Mouse (Mus musculus): ENCODE data around the gene Tgm1. TPM values are rescaled to one million over a fixed set of nuclear protein-coding genes. Genes with fewer than 3 reads are reported as not detected.
A peak's percentile ranks its signal among the peaks of the same experiment; 100 is the strongest.

The Tgm1 gene
- polyA plus RNA-seq, 1 experiment from 2014 or later, result 79.0 TPM

- DNase-seq (ENCODE audit: low spot score), result peak; percentile 98
- WGBS, result under 1% methylated on average over 66 of the region's 66 CpGs
- peak within 1 kb of the TSS; percentile 90 for H3K27ac ChIP-seq (replicated peaks)
Measured at GRCm38 (mm10) chr14:55681160-55682117, 32.3 kb downstream of the Tgm1 start, which contains the start of gene Tinf2. Tinf2 (minus strand) TSS chr14:55681820.

DNA sequence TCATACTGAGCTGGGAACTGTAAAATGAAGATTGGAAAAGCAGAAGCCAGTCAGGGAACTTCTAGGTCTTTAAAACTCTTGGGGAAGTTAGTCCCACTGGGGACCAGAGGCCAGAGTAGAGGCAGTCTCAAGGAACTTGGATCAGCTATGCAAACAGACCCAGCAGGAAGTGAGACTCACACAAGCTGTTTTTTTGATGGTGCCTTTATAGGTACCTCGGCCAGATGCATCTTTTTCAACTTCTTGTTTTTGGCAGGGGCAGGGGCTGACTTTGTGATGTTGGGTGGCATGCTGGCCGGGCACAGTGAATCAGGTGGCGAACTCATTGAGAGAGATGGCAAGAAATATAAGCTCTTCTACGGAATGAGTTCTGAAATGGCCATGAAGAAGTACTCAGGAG is 36.1 kb downstream of the Tgm1 start:
- Histone ChIP-seq H3K4me3 (ENCODE audit: low read depth, low read length) (no peak overlapping the region), H3K36me3 (ENCODE audit: control insufficient read depth, insufficient read depth, low read length) (peaks cover 11% of the 10 kb centered on the region), H3K4me2 (replicated peaks; ENCODE audit: low read depth) (no peak overlapping the region), H3K9me3 (ENCODE audit: control insufficient read depth, low read length) (no peaks in the 10 kb centered on the region), H3K27me3 (ENCODE audit: control insufficient read depth, insufficient read depth, low read length) (no peaks in the 10 kb centered on the region), H3K4me1 (replicated peaks; ENCODE audit: control insufficient read depth, insufficient read depth) (peaks cover 3% of the 10 kb centered on the region; the same call in 1 of the 2 replicates), H3K27ac (replicated peaks) (no peak overlapping the region), H3K9ac (ENCODE audit: low read length) (no peak overlapping the region)
- no peak for ATAC-seq (ENCODE audit: low FRiP score, low TSS enrichment)
- no peak for DNase-seq (ENCODE audit: low spot score)
- WGBS, result 77% methylated on average over 4 of the region's 4 CpGs
- TF ChIP-seq CTCF (IDR thresholded peaks at IDR 0.05; ENCODE audit: low read depth) (no peak), EP300 (optimal IDR thresholded peaks at IDR 0.05) (no peak)

More at GRCm38 (mm10) chr14:55681160-55682117, 32.3 kb downstream of the Tgm1 start, which contains the start of gene Tinf2:
- TF ChIP-seq CTCF (IDR thresholded peaks at IDR 0.05; ENCODE audit: low read depth) (peak; percentile 90), EP300 (optimal IDR thresholded peaks at IDR 0.05) (peak; percentile 63)
- Histone ChIP-seq H3K36me3 (ENCODE audit: control insufficient read depth, insufficient read depth, low read length) (peaks cover 11% of the 10 kb centered on the region), H3K4me1 (replicated peaks; ENCODE audit: control insufficient read depth, insufficient read depth) (no peaks in the 10 kb centered on the region), H3K9ac (ENCODE audit: low read length) (peak within 1 kb of the TSS; percentile 77), H3K4me3 (ENCODE audit: low read depth, low read length) (peak within 1 kb of the TSS; percentile 76), H3K4me2 (replicated peaks; ENCODE audit: low read depth) (peak within 1 kb of the TSS; percentile 83), H3K27me3 (ENCODE audit: control insufficient read depth, insufficient read depth, low read length) (no peaks in the 10 kb centered on the region), H3K9me3 (ENCODE audit: control insufficient read depth, low read length) (no peaks in the 10 kb centered on the region)
- ATAC-seq (ENCODE audit: low FRiP score, low TSS enrichment), result peak; percentile 99

- no peaks in the 10 kb centered on the region for H3K9me3 ChIP-seq (ENCODE audit: control insufficient read depth, low read length)
- peak overlapping the region; percentile 84 for H3K9ac ChIP-seq (ENCODE audit: low read length)
- H3K4me3 ChIP-seq (ENCODE audit: low read depth, low read length), result peak overlapping the region; percentile 78
- TF ChIP-seq CTCF (IDR thresholded peaks at IDR 0.05; ENCODE audit: low read depth), result no peak
- no peak for TF ChIP-seq EP300 (optimal IDR thresholded peaks at IDR 0.05)
- no peaks in the 10 kb centered on the region for H3K27me3 ChIP-seq (ENCODE audit: control insufficient read depth, insufficient read depth, low read length)
- ATAC-seq (ENCODE audit: low FRiP score, low TSS enrichment) (no peak), DNase-seq (ENCODE audit: low spot score) (no peak)
- H3K36me3 ChIP-seq (ENCODE audit: control insufficient read depth, insufficient read depth, low read length), result no peaks in the 10 kb centered on the region; the same call in 1 of the 2 replicates
- H3K4me1 ChIP-seq (replicated peaks; ENCODE audit: control insufficient read depth, insufficient read depth), result peaks cover 3% of the 10 kb centered on the region; the same call in 1 of the 2 replicates
- H3K4me2 ChIP-seq (replicated peaks; ENCODE audit: low read depth), result peak overlapping the region; percentile 84
- no peak overlapping the region; the same call in 1 of the 2 replicates for H3K27ac ChIP-seq (replicated peaks)
- 68% methylated on average over 7 of the region's 7 CpGs for WGBS
Measured at GRCm38 (mm10) chr14:55672741-55673060, 41.0 kb downstream of the Tgm1 start.

- Histone ChIP-seq H3K9me3 (ENCODE audit: control insufficient read depth, low read length) (no peaks in the 10 kb centered on the region), H3K27ac (replicated peaks) (peak within 1 kb of the TSS; percentile 82), H3K4me1 (replicated peaks; ENCODE audit: control insufficient read depth, insufficient read depth) (peaks cover 3% of the 10 kb centered on the region; the same call in 1 of the 2 replicates), H3K4me2 (replicated peaks; ENCODE audit: low read depth) (peak within 1 kb of the TSS; percentile 84), H3K36me3 (ENCODE audit: control insufficient read depth, insufficient read depth, low read length) (no peaks in the 10 kb centered on the region), H3K9ac (ENCODE audit: low read length) (peak within 1 kb of the TSS; percentile 84), H3K4me3 (ENCODE audit: low read depth, low read length) (peak within 1 kb of the TSS; percentile 78), H3K27me3 (ENCODE audit: control insufficient read depth, insufficient read depth, low read length) (no peaks in the 10 kb centered on the region)
- ATAC-seq (ENCODE audit: low FRiP score, low TSS enrichment), result peak; percentile 97
- DNase-seq (ENCODE audit: low spot score), result peak; percentile 89
- no peak for TF ChIP-seq EP300 (optimal IDR thresholded peaks at IDR 0.05)
- TF ChIP-seq CTCF (IDR thresholded peaks at IDR 0.05; ENCODE audit: low read depth), result no peak
- 1% methylated on average over 38 of the region's 38 CpGs for WGBS
Measured at GRCm38 (mm10) chr14:55671833-55672740, 41.6 kb downstream of the Tgm1 start, which contains the start of the genes Gmpr2 and Nedd8. Gmpr2 (plus strand) TSS chr14:55671941. Nedd8 (minus strand) TSS chr14:55672124.

GRCm38 (mm10) chr14:55671486-55671832 is 42.3 kb downstream of the Tgm1 start:
- Histone ChIP-seq H3K27me3 (ENCODE audit: control insufficient read depth, insufficient read depth, low read length) (no peaks in the 10 kb centered on the region), H3K36me3 (ENCODE audit: control insufficient read depth, insufficient read depth, low read length) (no peaks in the 10 kb centered on the region), H3K9me3 (ENCODE audit: control insufficient read depth, low read length) (no peaks in the 10 kb centered on the region), H3K27ac (replicated peaks) (peak overlapping the region; percentile 82), H3K4me3 (ENCODE audit: low read depth, low read length) (peak overlapping the region; percentile 78), H3K9ac (ENCODE audit: low read length) (peak overlapping the region; percentile 84), H3K4me2 (replicated peaks; ENCODE audit: low read depth) (peak overlapping the region; percentile 84), H3K4me1 (replicated peaks; ENCODE audit: control insufficient read depth, insufficient read depth) (peaks cover 3% of the 10 kb centered on the region; the same call in 1 of the 2 replicates)
- TF ChIP-seq EP300 (optimal IDR thresholded peaks at IDR 0.05) (no peak), CTCF (IDR thresholded peaks at IDR 0.05; ENCODE audit: low read depth) (no peak; the same call in 1 of the 2 replicates)
- 0% methylated on average over 12 of the region's 12 CpGs for WGBS
- DNase-seq (ENCODE audit: low spot score), result no peak
- peak; percentile 11; the same call in 1 of the 2 replicates for ATAC-seq (ENCODE audit: low FRiP score, low TSS enrichment)
